Mouse (Mus musculus): ENCODE results near the gene Bad. TPM values are rescaled to one million over a fixed set of nuclear protein-coding genes. Genes with fewer than 3 reads are reported as not detected.

The Bad gene
- polyA plus RNA-seq, 1 experiment from 2014 or later: 79.0 TPM

DNA sequence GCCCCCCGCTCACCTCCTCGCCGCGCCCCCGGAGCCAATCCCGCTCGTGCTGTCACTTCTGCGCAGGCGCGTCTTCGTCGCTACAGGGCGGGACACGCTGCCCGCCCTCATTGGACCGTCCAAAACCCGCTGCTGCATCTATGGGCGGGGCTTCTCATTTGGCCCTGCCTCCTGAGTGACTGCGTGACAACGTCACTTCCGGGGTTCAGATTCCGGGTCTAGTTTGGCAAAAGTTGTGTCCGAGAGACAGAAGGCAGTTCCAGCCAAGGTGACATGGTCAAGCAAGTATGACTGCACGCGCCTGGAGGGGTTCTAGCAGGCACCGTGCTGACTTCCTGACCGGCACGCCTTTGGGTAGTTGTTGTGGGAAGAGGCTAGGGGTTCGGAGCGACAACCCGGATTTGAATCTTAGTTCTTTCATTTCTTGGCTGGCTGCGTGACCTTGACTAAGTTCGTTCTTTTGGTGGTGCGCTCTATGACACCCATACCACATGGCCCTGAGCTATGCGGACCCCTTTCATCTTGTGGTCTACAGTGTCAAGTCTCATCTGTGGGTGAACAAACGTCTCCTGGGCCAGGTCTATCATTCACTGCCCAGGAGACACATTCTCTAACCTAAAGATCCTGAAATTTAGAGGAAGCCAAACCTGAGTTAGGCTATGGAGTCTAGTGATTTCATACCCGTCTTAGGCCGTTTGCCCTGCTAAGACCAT lies 38.9 kb downstream of the Bad start, which contains the start of gene Fkbp2:
Gene Fkbp2, minus strand, starts transcription at position 121 of the 713 bp plus-strand sequence.
- peak within 1 kb of the TSS; percentile 64 for H3K4me3 ChIP-seq (ENCODE audit: low read depth, low read length)
- peak; percentile 99 for DNase-seq (ENCODE audit: low spot score)
- H3K4me2 ChIP-seq (replicated peaks; ENCODE audit: low read depth): peak within 1 kb of the TSS; percentile 84
- H3K27ac ChIP-seq (replicated peaks): peak within 1 kb of the TSS; percentile 82
- no peaks in the 10 kb centered on the region for H3K9me3 ChIP-seq (ENCODE audit: control insufficient read depth, low read length)
- peaks cover 6% of the 10 kb centered on the region for H3K36me3 ChIP-seq (ENCODE audit: control insufficient read depth, insufficient read depth, low read length)
- no peaks in the 10 kb centered on the region for H3K27me3 ChIP-seq (ENCODE audit: control insufficient read depth, insufficient read depth, low read length)
- peaks cover 8% of the 10 kb centered on the region; the same call in 1 of the 2 replicates for H3K4me1 ChIP-seq (replicated peaks; ENCODE audit: control insufficient read depth, insufficient read depth)
- TF ChIP-seq CTCF (IDR thresholded peaks at IDR 0.05; ENCODE audit: low read depth) (no peak), EP300 (optimal IDR thresholded peaks at IDR 0.05) (no peak)
- under 1% methylated on average over 38 of the region's 38 CpGs for WGBS
- peak; percentile 88 for ATAC-seq (ENCODE audit: low FRiP score, low TSS enrichment)
- H3K9ac ChIP-seq (ENCODE audit: low read length): peak within 1 kb of the TSS; percentile 77

DNA sequence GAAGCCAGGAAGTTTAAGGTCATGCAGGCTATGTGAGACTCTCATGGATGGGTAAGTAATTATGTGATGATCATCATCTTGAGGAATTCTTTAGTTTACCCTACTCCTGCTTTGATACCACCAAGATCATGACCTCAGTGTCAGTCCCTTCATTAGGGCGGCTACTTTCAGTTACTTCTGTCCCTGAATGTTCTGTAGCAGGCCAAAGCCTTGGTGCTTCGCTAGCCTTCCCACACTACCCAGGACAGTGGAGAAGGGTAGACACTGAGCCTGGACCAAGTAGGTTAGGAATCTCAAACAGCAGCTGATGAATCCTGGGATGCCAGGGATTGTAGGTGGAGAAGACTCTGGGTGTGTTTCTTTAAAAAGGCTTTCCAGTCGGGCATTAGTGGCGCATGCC lies 39.8 kb downstream of the Bad start:
- no peaks in the 10 kb centered on the region for H3K9me3 ChIP-seq (ENCODE audit: control insufficient read depth, low read length)
- H3K4me2 ChIP-seq (replicated peaks; ENCODE audit: low read depth): peak overlapping the region; percentile 84
- H3K27me3 ChIP-seq (ENCODE audit: control insufficient read depth, insufficient read depth, low read length): no peaks in the 10 kb centered on the region
- H3K4me3 ChIP-seq (ENCODE audit: low read depth, low read length): no peak overlapping the region
- peaks cover 8% of the 10 kb centered on the region; the same call in 1 of the 2 replicates for H3K4me1 ChIP-seq (replicated peaks; ENCODE audit: control insufficient read depth, insufficient read depth)
- peaks cover 6% of the 10 kb centered on the region for H3K36me3 ChIP-seq (ENCODE audit: control insufficient read depth, insufficient read depth, low read length)
- ATAC-seq (ENCODE audit: low FRiP score, low TSS enrichment) (no peak), DNase-seq (ENCODE audit: low spot score) (no peak)
- 90% methylated on average over 4 of the region's 4 CpGs for WGBS
- TF ChIP-seq CTCF (IDR thresholded peaks at IDR 0.05; ENCODE audit: low read depth) (no peak), EP300 (optimal IDR thresholded peaks at IDR 0.05) (no peak)
- no peak overlapping the region for H3K9ac ChIP-seq (ENCODE audit: low read length)
- 0 out of 2 replicates have a peak overlapping the region, but pooled peaks have one; percentile 40 for H3K27ac ChIP-seq (replicated peaks)

DNA sequence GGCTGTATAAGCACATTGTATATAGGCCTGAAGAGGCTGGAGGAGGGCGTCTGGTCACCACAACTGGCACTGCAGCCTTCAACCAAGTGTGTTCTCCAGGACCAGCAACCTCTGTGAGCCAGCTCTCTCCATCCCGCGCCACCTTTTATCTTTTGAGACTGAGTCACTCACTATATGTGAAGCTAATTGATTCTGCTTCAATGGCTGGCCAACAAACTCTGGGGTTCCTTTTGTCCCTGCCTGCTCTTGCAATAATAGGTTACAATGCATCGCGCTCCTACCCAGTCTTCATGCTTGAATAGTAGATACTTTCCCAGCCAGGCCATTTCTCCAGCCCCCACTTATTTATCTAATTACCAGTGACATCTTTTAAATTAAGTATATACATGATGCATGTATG lies 42.0 kb downstream of the Bad start:
- ATAC-seq (ENCODE audit: low FRiP score, low TSS enrichment) (no peak), DNase-seq (ENCODE audit: low spot score) (no peak)
- TF ChIP-seq CTCF (IDR thresholded peaks at IDR 0.05; ENCODE audit: low read depth) (no peak), EP300 (optimal IDR thresholded peaks at IDR 0.05) (no peak)
- 94% methylated on average over 5 of the region's 5 CpGs for WGBS
- Histone ChIP-seq H3K4me1 (replicated peaks; ENCODE audit: control insufficient read depth, insufficient read depth) (peaks cover 7% of the 10 kb centered on the region), H3K4me3 (ENCODE audit: low read depth, low read length) (no peak overlapping the region), H3K9me3 (ENCODE audit: control insufficient read depth, low read length) (no peaks in the 10 kb centered on the region), H3K36me3 (ENCODE audit: control insufficient read depth, insufficient read depth, low read length) (no peaks in the 10 kb centered on the region), H3K27ac (replicated peaks) (no peak overlapping the region), H3K27me3 (ENCODE audit: control insufficient read depth, insufficient read depth, low read length) (no peaks in the 10 kb centered on the region), H3K4me2 (replicated peaks; ENCODE audit: low read depth) (no peak overlapping the region), H3K9ac (ENCODE audit: low read length) (no peak overlapping the region)

DNA sequence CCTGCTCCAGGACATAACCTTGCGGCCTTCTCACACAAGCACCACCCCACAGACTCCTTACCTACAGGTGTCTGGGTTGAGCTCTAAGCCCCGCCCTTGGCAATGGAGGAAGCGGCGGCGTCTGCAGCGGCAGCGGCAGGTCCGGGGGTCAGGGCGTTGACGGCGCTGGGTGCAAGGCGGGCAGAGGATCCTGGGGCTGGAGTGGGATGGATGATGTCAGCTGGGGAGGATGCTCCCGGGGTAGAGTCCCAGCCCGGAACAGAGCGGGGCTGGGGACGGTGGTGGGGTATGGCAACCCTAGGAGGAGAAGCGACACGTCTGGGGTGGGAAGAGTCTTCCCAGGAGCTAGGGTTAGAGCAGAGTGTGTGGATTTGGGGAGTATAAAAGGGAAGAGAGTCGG lies 43.6 kb downstream of the Bad start:
- Histone ChIP-seq H3K27me3 (ENCODE audit: control insufficient read depth, insufficient read depth, low read length) (no peaks in the 10 kb centered on the region), H3K4me3 (ENCODE audit: low read depth, low read length) (no peak overlapping the region), H3K9me3 (ENCODE audit: control insufficient read depth, low read length) (no peaks in the 10 kb centered on the region), H3K4me1 (replicated peaks; ENCODE audit: control insufficient read depth, insufficient read depth) (peaks cover 6% of the 10 kb centered on the region; the same call in 1 of the 2 replicates), H3K27ac (replicated peaks) (no peak overlapping the region), H3K9ac (ENCODE audit: low read length) (no peak overlapping the region), H3K36me3 (ENCODE audit: control insufficient read depth, insufficient read depth, low read length) (no peaks in the 10 kb centered on the region), H3K4me2 (replicated peaks; ENCODE audit: low read depth) (no peak overlapping the region)
- DNase-seq (ENCODE audit: low spot score) (no peak), ATAC-seq (ENCODE audit: low FRiP score, low TSS enrichment) (no peak)
- 80% methylated on average over 19 of the region's 19 CpGs for WGBS
- TF ChIP-seq CTCF (IDR thresholded peaks at IDR 0.05; ENCODE audit: low read depth) (no peak), EP300 (optimal IDR thresholded peaks at IDR 0.05) (no peak)

DNA sequence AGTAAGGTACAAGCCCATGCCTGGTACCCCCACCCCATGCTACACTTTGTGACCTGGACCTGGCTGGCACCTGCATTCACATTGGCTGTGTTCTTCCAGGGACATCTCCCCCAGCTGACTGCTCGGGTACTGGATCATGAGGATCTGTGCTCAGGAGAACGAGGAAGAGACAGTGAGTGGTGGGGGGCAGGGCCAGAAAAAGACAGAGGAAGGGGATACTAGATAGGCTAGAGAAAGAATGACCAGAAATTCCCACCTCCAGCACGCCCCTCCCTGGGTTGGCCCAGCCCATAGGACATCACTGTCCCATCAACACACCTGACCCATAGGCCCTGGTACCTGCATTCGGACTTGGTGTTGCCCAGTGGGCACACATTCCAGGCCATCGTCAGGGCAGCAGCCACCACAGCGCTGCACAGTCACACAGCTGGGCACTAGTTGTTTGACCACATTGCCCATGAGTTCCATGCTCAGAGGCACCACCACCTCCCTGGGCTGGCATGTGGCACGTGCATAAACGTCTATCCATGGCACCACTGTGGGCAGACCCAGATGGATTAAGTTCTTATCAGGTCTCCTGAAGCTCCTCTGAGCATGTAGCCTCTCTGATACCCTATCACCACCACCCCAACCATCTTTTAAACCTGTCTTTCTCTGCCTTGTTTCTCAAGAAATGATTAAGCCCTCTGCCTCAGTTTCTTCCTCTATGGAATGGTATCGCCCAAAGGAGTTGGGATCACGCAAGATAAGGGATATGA lies 44.5 kb downstream of the Bad start:
- 72% methylated on average over 10 of the region's 10 CpGs for WGBS
- H3K27ac ChIP-seq (replicated peaks): no peak overlapping the region

More for the DNA sequence above, 44.5 kb downstream of the Bad start:
- Histone ChIP-seq H3K27me3 (ENCODE audit: control insufficient read depth, insufficient read depth, low read length) (no peaks in the 10 kb centered on the region), H3K9ac (ENCODE audit: low read length) (no peak overlapping the region; the same call in 1 of the 2 replicates), H3K9me3 (ENCODE audit: control insufficient read depth, low read length) (no peaks in the 10 kb centered on the region), H3K36me3 (ENCODE audit: control insufficient read depth, insufficient read depth, low read length) (no peaks in the 10 kb centered on the region), H3K4me3 (ENCODE audit: low read depth, low read length) (peak overlapping the region; percentile 74), H3K4me1 (replicated peaks; ENCODE audit: control insufficient read depth, insufficient read depth) (peaks cover 6% of the 10 kb centered on the region; the same call in 1 of the 2 replicates), H3K4me2 (replicated peaks; ENCODE audit: low read depth) (peak overlapping the region; percentile 94)
- TF ChIP-seq EP300 (optimal IDR thresholded peaks at IDR 0.05) (no peak), CTCF (IDR thresholded peaks at IDR 0.05; ENCODE audit: low read depth) (no peak)
- no peak for ATAC-seq (ENCODE audit: low FRiP score, low TSS enrichment)
- no peak for DNase-seq (ENCODE audit: low spot score)
